In genomic region chr4:147936331-147936954, GRCm38 (mm10) we compare ENCODE assay signal across 8 mouse cellular contexts. TPM values are rescaled to one million over a fixed set of nuclear protein-coding genes. Genes with fewer than 3 reads are reported as not detected.
A peak's percentile ranks its signal among the peaks of the same experiment; 100 is the strongest.
DNase-seq lines count a peak whose midpoint lies in the region; ATAC-seq and TF ChIP-seq lines count a peak whose summit lies in the region.

TSS of gene Plod1 (minus strand) at chr4:147936767.

- peaks cover 59% of the 10 kb centered on the region for H3K27me3 ChIP-seq in G1E (ENCODE audit: insufficient read depth, low read length)
- no peaks in the 10 kb centered on the region for H3K27me3 ChIP-seq in cerebellum, adult 2 months (ENCODE audit: control insufficient read depth, insufficient read depth, low read length)
- H3K27me3 ChIP-seq in forebrain, embryonic 16.5 days (replicated peaks; ENCODE audit: control insufficient read depth, insufficient read depth, low read length) = no peaks in the 10 kb centered on the region
- peaks cover 10% of the 10 kb centered on the region for H3K27me3 ChIP-seq in liver, embryonic 16.5 days (ENCODE audit: control insufficient read depth, insufficient read depth, low read depth, low read length)
- H3K27me3 ChIP-seq in neural tube, embryonic 12.5 days (replicated peaks) = no peaks in the 10 kb centered on the region
- H3K27me3 ChIP-seq in testis, adult 2 months (ENCODE audit: control insufficient read depth, insufficient read depth, low read length) = no peaks in the 10 kb centered on the region

- intact Hi-C loops in heart, postnatal 14 days (cut with DNase I) = no loop called here

- no peak within 1 kb of the TSS; the same call in 1 of the 2 replicates for H3K27ac ChIP-seq in cerebellum, adult 2 months (ENCODE audit: insufficient read depth, low read length)
- H3K27ac ChIP-seq in forebrain, embryonic 16.5 days (ENCODE audit: low read length) = no peak within 1 kb of the TSS
- H3K27ac ChIP-seq in liver, embryonic 16.5 days (ENCODE audit: low read length) = no peak within 1 kb of the TSS
- 0 out of 2 replicates have a peak within 1 kb of the TSS, but pooled peaks have one; percentile 27 for H3K27ac ChIP-seq in neural tube, embryonic 12.5 days
- peak within 1 kb of the TSS; percentile 81; the same call in 1 of the 2 replicates for H3K27ac ChIP-seq in testis, adult 2 months (ENCODE audit: control insufficient read depth, insufficient read depth, low read depth, low read length)

- peak; percentile 51; the same call in 1 of the 2 replicates for TF ChIP-seq POLR2A in cerebellum, adult 2 months (IDR thresholded peaks at IDR 0.05; ENCODE audit: borderline replicate concordance, insufficient read depth, low read length)
- TF ChIP-seq POLR2A in testis, adult 2 months (IDR thresholded peaks at IDR 0.05; ENCODE audit: control insufficient read depth, low read depth, low read length) = peak; percentile 61

- H3K4me1 ChIP-seq in G1E (ENCODE audit: insufficient read depth, low read depth, low read length) = peaks cover 36% of the 10 kb centered on the region
- H3K4me1 ChIP-seq in cerebellum, adult 2 months (ENCODE audit: control insufficient read depth, insufficient read depth, low read length) = no peaks in the 10 kb centered on the region
- H3K4me1 ChIP-seq in forebrain, embryonic 16.5 days (replicated peaks; ENCODE audit: control insufficient read depth, insufficient read depth, low read length) = peaks cover 18% of the 10 kb centered on the region
- H3K4me1 ChIP-seq in liver, embryonic 16.5 days (ENCODE audit: control insufficient read depth, low read depth, low read length) = peaks cover 13% of the 10 kb centered on the region
- H3K4me1 ChIP-seq in neural tube, embryonic 12.5 days = peaks cover 12% of the 10 kb centered on the region
- H3K4me1 ChIP-seq in testis, adult 2 months (ENCODE audit: control insufficient read depth, insufficient read depth, low read length) = peaks cover 7% of the 10 kb centered on the region

- H3K36me3 ChIP-seq in G1E (replicated peaks) = peaks cover under 1% of the 10 kb centered on the region
- H3K36me3 ChIP-seq in forebrain, embryonic 16.5 days (ENCODE audit: control insufficient read depth, insufficient read depth) = no peaks in the 10 kb centered on the region
- H3K36me3 ChIP-seq in liver, embryonic 16.5 days (ENCODE audit: control insufficient read depth, insufficient read depth) = no peaks in the 10 kb centered on the region
- H3K36me3 ChIP-seq in neural tube, embryonic 12.5 days = no peaks in the 10 kb centered on the region
- H3K36me3 ChIP-seq in testis, adult 2 months (ENCODE audit: control insufficient read depth, insufficient read depth, low read length) = no peaks in the 10 kb centered on the region

- no peaks in the 10 kb centered on the region for H3K9me3 ChIP-seq in G1E (replicated peaks)
- no peaks in the 10 kb centered on the region for H3K9me3 ChIP-seq in forebrain, embryonic 16.5 days (ENCODE audit: control insufficient read depth, low read length)
- no peaks in the 10 kb centered on the region for H3K9me3 ChIP-seq in liver, embryonic 16.5 days (replicated peaks; ENCODE audit: control insufficient read depth, low read length)
- no peaks in the 10 kb centered on the region for H3K9me3 ChIP-seq in neural tube, embryonic 12.5 days

- WGBS in cerebellum, adult 2 months = under 1% methylated on average over 51 of the region's 51 CpGs
- 0% methylated on average over 51 of the region's 51 CpGs for WGBS in forebrain, embryonic 16.5 days
- under 1% methylated on average over 51 of the region's 51 CpGs for WGBS in large intestine, adult 2 months
- WGBS in liver, embryonic 16.5 days (ENCODE audit: insufficient replicate concordance) = under 1% methylated on average over 51 of the region's 51 CpGs
- WGBS in neural tube, embryonic 12.5 days = 1% methylated on average over 51 of the region's 51 CpGs

- H3K4me3 ChIP-seq in G1E (ENCODE audit: low read depth, low read length) = peak within 1 kb of the TSS; percentile 72
- peak within 1 kb of the TSS; percentile 69 for H3K4me3 ChIP-seq in cerebellum, adult 2 months (replicated peaks; ENCODE audit: insufficient read depth, low read depth, low read length)
- H3K4me3 ChIP-seq in forebrain, embryonic 16.5 days (replicated peaks; ENCODE audit: low read length) = peak within 1 kb of the TSS; percentile 51
- H3K4me3 ChIP-seq in liver, embryonic 16.5 days (ENCODE audit: low read depth, low read length) = peak within 1 kb of the TSS; percentile 65
- H3K4me3 ChIP-seq in neural tube, embryonic 12.5 days = peak within 1 kb of the TSS; percentile 56
- H3K4me3 ChIP-seq in testis, adult 2 months (ENCODE audit: control insufficient read depth, low read depth, low read length) = peak within 1 kb of the TSS; percentile 89

- DNase-seq in G1E (ENCODE audit: low spot score) = peak; percentile 77
- DNase-seq in cerebellum, adult 2 months = peak; percentile 74 to 78
- DNase-seq in heart, postnatal 14 days = peak; percentile 92
- DNase-seq in large intestine, adult 2 months (ENCODE audit: low read depth, low spot score) = no peak

- H3K9ac ChIP-seq in forebrain, embryonic 16.5 days (replicated peaks; ENCODE audit: low read depth, low read length) = peak within 1 kb of the TSS; percentile 58
- H3K9ac ChIP-seq in liver, embryonic 16.5 days (ENCODE audit: low read depth, low read length) = peak within 1 kb of the TSS; percentile 71
- peak within 1 kb of the TSS; percentile 63 for H3K9ac ChIP-seq in neural tube, embryonic 12.5 days

- H3K4me2 ChIP-seq in forebrain, embryonic 16.5 days (ENCODE audit: low read length) = peak within 1 kb of the TSS; percentile 97
- peak within 1 kb of the TSS; percentile 80 for H3K4me2 ChIP-seq in liver, embryonic 16.5 days (ENCODE audit: low read depth, low read length)
- H3K4me2 ChIP-seq in neural tube, embryonic 12.5 days (replicated peaks) = peak within 1 kb of the TSS; percentile 86

- TF ChIP-seq CTCF in G1E (IDR thresholded peaks at IDR 0.05; ENCODE audit: low read depth, low read length) = no peak
- no peak for TF ChIP-seq CTCF in cerebellum, adult 2 months (IDR thresholded peaks at IDR 0.05; ENCODE audit: borderline replicate concordance, insufficient read depth, low read depth, low read length)
- TF ChIP-seq CTCF in testis, adult 2 months (IDR thresholded peaks at IDR 0.05; ENCODE audit: control insufficient read depth, insufficient read depth, insufficient replicate concordance, low read depth, low read length) = no peak

- ATAC-seq in G1E (ENCODE audit: extremely low read depth, insufficient number of reproducible peaks, low FRiP score, poor library complexity, severe bottlenecking) = peak; percentile 51
- ATAC-seq in forebrain, embryonic 16.5 days = peak; percentile 69
- ATAC-seq in liver, embryonic 16.5 days (ENCODE audit: low read depth) = peak; percentile 47
- ATAC-seq in neural tube, embryonic 12.5 days (ENCODE audit: low FRiP score, low read depth) = peak; percentile 32

RNA-seq across cellular contexts. Expression of gene Plod1, which starts in this region (rescaled TPM):
- 0.44 and 2.3 TPM in 2 replicates for total RNA-seq in G1E (2014; fragmentation: Nextera tagmentation)
- total RNA-seq in G1E (2017) = 2.9 and 4.6 TPM in 2 replicates
- polyA plus RNA-seq in G1E (2012) = 0.75 and 0.90 TPM in 2 replicates
- 33.0 and 36.0 TPM in 2 replicates for polyA plus RNA-seq in cerebellum, adult 2 months (2012; rRNA removed)
- 16.3 and 18.1 TPM in 2 replicates for polyA plus RNA-seq in forebrain, embryonic 16.5 days (2015; fragmentation: Nextera tagmentation; extraction: Ambion mirVana)
- 10 to 100 TPM; 90.1 to 95.0 TPM for total RNA-seq in heart, postnatal 14 days (2021)
- polyA plus RNA-seq in large intestine, adult 2 months (2012; rRNA removed) = 15.5 and 18.3 TPM in 2 replicates
- 28.8 and 30.7 TPM in 2 replicates for polyA plus RNA-seq in liver, embryonic 16.5 days (2015; fragmentation: Nextera tagmentation; extraction: Ambion mirVana)
- 33.9 and 35.4 TPM in 2 replicates for polyA plus RNA-seq in neural tube, embryonic 12.5 days (2016; fragmentation: Nextera tagmentation; extraction: Ambion mirVana)
- 7.2 and 8.8 TPM in 2 replicates for polyA plus RNA-seq in testis, adult 2 months (2012; rRNA removed)

Comparison
In these comparisons a context has a peak if more than half of its experiments do, and no peak if none do; other contexts are left out.
1. RNA of gene Plod1 (total RNA-seq): 90.1 to 95.0 TPM in heart, postnatal 14 days; 0.44 to 4.6 TPM in G1E; every median in the first group is over 10 times any median in the second.
2. H3K27ac ChIP-seq: peak in neural tube, embryonic 12.5 days (single experiment) and testis, adult 2 months (single experiment); none in cerebellum, adult 2 months (single experiment), forebrain, embryonic 16.5 days (single experiment) and liver, embryonic 16.5 days (single experiment).
3. Peak in every context shown above with its lines, with median percentiles within 50 percentile points of each other: ATAC-seq, H3K4me3 ChIP-seq, H3K4me2 ChIP-seq and H3K9ac ChIP-seq.